8 mouse cellular contexts compared by ENCODE assay signal in the genomic region with DNA sequence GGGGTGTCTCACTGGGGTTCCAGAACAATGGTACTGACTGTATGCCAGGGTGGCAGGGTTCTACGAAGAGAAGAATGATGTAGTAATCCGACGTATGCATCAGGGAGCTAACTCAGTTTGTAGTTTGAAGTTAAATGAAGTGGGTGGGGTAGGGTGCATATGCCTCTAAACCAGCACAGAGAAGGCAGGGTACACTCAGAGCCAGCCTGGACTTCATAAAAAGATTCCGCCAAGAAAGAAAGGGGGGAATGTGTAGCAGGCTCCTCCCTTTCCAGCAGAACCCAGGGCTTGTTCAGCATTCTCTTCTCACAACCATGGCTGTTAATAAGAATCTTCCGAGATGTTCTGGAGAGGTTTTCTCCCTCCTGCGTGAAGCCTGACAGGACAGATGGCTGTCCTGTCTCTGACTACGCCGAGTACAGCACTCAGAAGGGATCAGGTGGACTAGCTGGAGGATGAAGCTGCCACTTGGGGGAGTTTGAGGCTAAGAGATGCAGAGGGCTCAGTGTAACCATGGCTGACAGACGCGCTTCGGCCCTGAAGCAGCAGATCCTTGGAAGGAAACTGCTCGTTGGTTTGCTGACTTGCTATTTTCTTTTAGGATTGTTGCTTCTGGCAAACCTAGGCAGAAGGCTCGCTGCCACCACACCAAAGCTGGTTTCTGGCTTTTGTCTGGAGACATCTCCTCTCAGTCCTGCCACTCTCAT.
DNase-seq lines count a peak whose midpoint lies in the region; ATAC-seq and TF ChIP-seq lines count a peak whose summit lies in the region.

No protein-coding gene starts in this region.

- peak; percentile 76 for ATAC-seq in heart, embryonic 16.5 days (replicated peaks; ENCODE audit: extremely low read depth, insufficient read depth, low FRiP score)
- peak; percentile 76 for ATAC-seq in lung, embryonic 15.5 days (ENCODE audit: borderline replicate concordance, extremely low read depth, low FRiP score, low TSS enrichment)

- no peaks in the 10 kb centered on the region for H3K9me3 ChIP-seq in ES-Bruce4 (replicated peaks; ENCODE audit: control insufficient read depth, insufficient read depth, low read length, poor library complexity, severe bottlenecking)
- no peaks in the 10 kb centered on the region for H3K9me3 ChIP-seq in forebrain, embryonic 10.5 days
- H3K9me3 ChIP-seq in heart, embryonic 16.5 days (replicated peaks; ENCODE audit: control insufficient read depth, low read length) = no peaks in the 10 kb centered on the region
- no peaks in the 10 kb centered on the region for H3K9me3 ChIP-seq in lung, embryonic 15.5 days

- TF ChIP-seq POLR2A in ES-Bruce4 (IDR thresholded peaks at IDR 0.05; ENCODE audit: insufficient read depth, low read length) = no peak
- no peak for TF ChIP-seq POLR2A in bone marrow, adult 2 months (IDR thresholded peaks at IDR 0.05; ENCODE audit: borderline replicate concordance, control insufficient read depth, low read depth, low read length)
- no peak for TF ChIP-seq POLR2A in olfactory bulb, adult 2 months (IDR thresholded peaks at IDR 0.05; ENCODE audit: insufficient read depth, low read depth, low read length)

- no peaks in the 10 kb centered on the region for H3K36me3 ChIP-seq in ES-Bruce4 (ENCODE audit: control insufficient read depth, insufficient read depth, low read length, poor library complexity, severe bottlenecking)
- H3K36me3 ChIP-seq in forebrain, embryonic 10.5 days (replicated peaks) = no peaks in the 10 kb centered on the region
- H3K36me3 ChIP-seq in heart, embryonic 16.5 days (ENCODE audit: control insufficient read depth, insufficient read depth) = no peaks in the 10 kb centered on the region
- no peaks in the 10 kb centered on the region for H3K36me3 ChIP-seq in lung, embryonic 15.5 days

- TF ChIP-seq CTCF in ES-Bruce4 (IDR thresholded peaks at IDR 0.05; ENCODE audit: low read depth, low read length) = peak; percentile 89
- peak; percentile 55 for TF ChIP-seq CTCF in bone marrow, adult 2 months (IDR thresholded peaks at IDR 0.05; ENCODE audit: control insufficient read depth, insufficient read depth, low read length)
- peak; percentile 45; the same call in 1 of the 2 replicates for TF ChIP-seq CTCF in olfactory bulb, adult 2 months (IDR thresholded peaks at IDR 0.05; ENCODE audit: insufficient read depth, low read depth, low read length)

- DNase-seq in forebrain, embryonic 10.5 days (ENCODE audit: extremely low spot score, low spot score) = peak; percentile 52
- DNase-seq in kidney, postnatal 14 days = peak; percentile 76
- DNase-seq in T-cell, adult 2 months (ENCODE audit: low spot score) = no peak

- H3K27ac ChIP-seq in ES-Bruce4 (ENCODE audit: insufficient read depth, low read length) = no peak overlapping the region
- H3K27ac ChIP-seq in bone marrow, adult 2 months (ENCODE audit: control insufficient read depth, insufficient read depth, low read depth, low read length, poor library complexity) = no peak overlapping the region
- no peak overlapping the region; the same call in 1 of the 2 replicates for H3K27ac ChIP-seq in forebrain, embryonic 10.5 days
- no peak overlapping the region for H3K27ac ChIP-seq in heart, embryonic 16.5 days (ENCODE audit: low read length)
- H3K27ac ChIP-seq in lung, embryonic 15.5 days = no peak overlapping the region
- no peak overlapping the region for H3K27ac ChIP-seq in olfactory bulb, adult 2 months (ENCODE audit: insufficient read depth, low read depth, low read length)

- no peaks in the 10 kb centered on the region for H3K4me1 ChIP-seq in ES-Bruce4 (ENCODE audit: control insufficient read depth, insufficient read depth, low read length)
- H3K4me1 ChIP-seq in bone marrow, adult 2 months (ENCODE audit: control insufficient read depth, insufficient read depth, low read length) = no peaks in the 10 kb centered on the region; the same call in 1 of the 2 replicates
- peaks cover 15% of the 10 kb centered on the region for H3K4me1 ChIP-seq in forebrain, embryonic 10.5 days
- no peaks in the 10 kb centered on the region for H3K4me1 ChIP-seq in heart, embryonic 16.5 days (ENCODE audit: control insufficient read depth, insufficient read depth, low read length)
- H3K4me1 ChIP-seq in lung, embryonic 15.5 days = peaks cover 26% of the 10 kb centered on the region
- peaks cover 13% of the 10 kb centered on the region for H3K4me1 ChIP-seq in olfactory bulb, adult 2 months (ENCODE audit: control insufficient read depth, insufficient read depth, low read length)

- H3K4me2 ChIP-seq in heart, embryonic 16.5 days (ENCODE audit: low read depth, low read length) = no peak overlapping the region
- peak overlapping the region; percentile 12; the same call in 1 of the 2 replicates for H3K4me2 ChIP-seq in lung, embryonic 15.5 days

- 41% methylated on average over 13 of the region's 13 CpGs for WGBS in bone marrow, adult 2 months
- 43% methylated on average over 13 of the region's 13 CpGs for WGBS in forebrain, embryonic 10.5 days
- WGBS in heart, embryonic 16.5 days = 36% methylated on average over 13 of the region's 13 CpGs
- WGBS in lung, embryonic 15.5 days = 30% methylated on average over 13 of the region's 13 CpGs
- 33% methylated on average over 13 of the region's 13 CpGs for WGBS in olfactory bulb, adult 2 months

- no peak for TF ChIP-seq EP300 in ES-Bruce4 (IDR thresholded peaks at IDR 0.05; ENCODE audit: insufficient read depth, low read depth, low read length)

- 0 out of 2 replicates have a peak, but pooled peaks cover 1% of the 10 kb centered on the region for H3K27me3 ChIP-seq in ES-Bruce4 (ENCODE audit: control insufficient read depth, insufficient read depth, low read length, poor library complexity, severe bottlenecking)
- H3K27me3 ChIP-seq in forebrain, embryonic 10.5 days (ENCODE audit: poor library complexity, severe bottlenecking) = peaks cover 34% of the 10 kb centered on the region
- no peaks in the 10 kb centered on the region; the same call in 1 of the 2 replicates for H3K27me3 ChIP-seq in heart, embryonic 16.5 days (ENCODE audit: control insufficient read depth, insufficient read depth, low read length)
- no peaks in the 10 kb centered on the region for H3K27me3 ChIP-seq in lung, embryonic 15.5 days

- H3K4me3 ChIP-seq in ES-Bruce4 (ENCODE audit: low read depth, low read length) = no peak overlapping the region
- no peak overlapping the region for H3K4me3 ChIP-seq in bone marrow, adult 2 months (replicated peaks; ENCODE audit: control insufficient read depth, low read depth, low read length)
- H3K4me3 ChIP-seq in forebrain, embryonic 10.5 days = no peak overlapping the region
- H3K4me3 ChIP-seq in heart, embryonic 16.5 days (ENCODE audit: low read length) = no peak overlapping the region
- H3K4me3 ChIP-seq in lung, embryonic 15.5 days = no peak overlapping the region
- H3K4me3 ChIP-seq in olfactory bulb, adult 2 months (ENCODE audit: insufficient read depth, low read depth, low read length) = no peak overlapping the region

- no peak overlapping the region for H3K9ac ChIP-seq in ES-Bruce4 (ENCODE audit: low read depth, poor library complexity, severe bottlenecking)
- no peak overlapping the region for H3K9ac ChIP-seq in heart, embryonic 16.5 days (ENCODE audit: low read length)
- no peak overlapping the region for H3K9ac ChIP-seq in lung, embryonic 15.5 days
